Mouse (Mus musculus) kidney, adult 2 months (tissue): Measurements from ENCODE around the gene Mrps14.

Experiments
- CTCF ChIP-seq: fragments of 200-500 bp; conservative IDR thresholded peaks from 2 replicates; pipeline ENCODE4 v1.5.1; 2011; ENCODE audit warnings: low read depth, mild to moderate bottlenecking, control low read depth, low read length, moderate library complexity, mixed read lengths; ENCODE audit not compliant: insufficient read depth, insufficient read length
- POLR2A ChIP-seq: fragments of 200-500 bp; IDR thresholded peaks from one replicate; pipeline ENCODE4 v1.6.1; 2011; ENCODE audit warnings: low read depth, low read length, control low read depth

GRCm38 (mm10) chr1:160245954-160246353, 50.9 kb downstream of the Mrps14 start:
- TF ChIP-seq CTCF (no peak), POLR2A (no peak)
